Mouse (Mus musculus): ENCODE results near the gene Phlpp1. TPM values are rescaled to one million over a fixed set of nuclear protein-coding genes. Genes with fewer than 3 reads are reported as not detected.
"Not testable (repeated sequence)": the region's sequence is repeated elsewhere in the genome, so short reads cannot be mapped to it uniquely, and the experiment has no call there.

Phlpp1 gene
- polyA plus RNA-seq, 1 experiment: 2.6 TPM

- Histone ChIP-seq H3K27ac (ENCODE audit: control insufficient read depth, insufficient read depth, low read depth, low read length, poor library complexity) (no peak overlapping the region), H3K4me3 (replicated peaks; ENCODE audit: control insufficient read depth, low read depth, low read length) (no peak overlapping the region), H3K4me1 (ENCODE audit: control insufficient read depth, insufficient read depth, low read length) (no peaks in the 10 kb centered on the region)
- 83% methylated on average over 5 of the region's 5 CpGs for WGBS
- TF ChIP-seq CTCF (IDR thresholded peaks at IDR 0.05; ENCODE audit: control insufficient read depth, insufficient read depth, low read length) (no peak), POLR2A (IDR thresholded peaks at IDR 0.05; ENCODE audit: borderline replicate concordance, control insufficient read depth, low read depth, low read length) (no peak)
Measured at GRCm38 (mm10) chr1:106289065-106289464, 117.5 kb downstream of the Phlpp1 start.

- H3K4me3 ChIP-seq (replicated peaks; ENCODE audit: control insufficient read depth, low read depth, low read length): no peak overlapping the region
- WGBS: 80% methylated on average over 2 of the region's 2 CpGs
- TF ChIP-seq CTCF (IDR thresholded peaks at IDR 0.05; ENCODE audit: control insufficient read depth, insufficient read depth, low read length): no peak
- TF ChIP-seq POLR2A (IDR thresholded peaks at IDR 0.05; ENCODE audit: borderline replicate concordance, control insufficient read depth, low read depth, low read length): no peak
- no peaks in the 10 kb centered on the region for H3K4me1 ChIP-seq (ENCODE audit: control insufficient read depth, insufficient read depth, low read length)
- no peak overlapping the region for H3K27ac ChIP-seq (ENCODE audit: control insufficient read depth, insufficient read depth, low read depth, low read length, poor library complexity)
Measured at GRCm38 (mm10) chr1:106289580-106289979, 118.0 kb downstream of the Phlpp1 start.

GRCm38 (mm10) chr1:106309394-106310039 lies 138.0 kb downstream of the Phlpp1 start:
- Histone ChIP-seq H3K4me3 (replicated peaks; ENCODE audit: control insufficient read depth, low read depth, low read length) (no peak overlapping the region), H3K4me1 (ENCODE audit: control insufficient read depth, insufficient read depth, low read length) (no peaks in the 10 kb centered on the region), H3K27ac (ENCODE audit: control insufficient read depth, insufficient read depth, low read depth, low read length, poor library complexity) (no peak overlapping the region)
- no peak for TF ChIP-seq POLR2A (IDR thresholded peaks at IDR 0.05; ENCODE audit: borderline replicate concordance, control insufficient read depth, low read depth, low read length)
- no peak for TF ChIP-seq CTCF (IDR thresholded peaks at IDR 0.05; ENCODE audit: control insufficient read depth, insufficient read depth, low read length)
- WGBS: 86% methylated on average over 3 of the region's 3 CpGs

GRCm38 (mm10) chr1:106310285-106310684 lies 138.7 kb downstream of the Phlpp1 start:
- Histone ChIP-seq H3K4me1 (ENCODE audit: control insufficient read depth, insufficient read depth, low read length) (no peaks in the 10 kb centered on the region), H3K27ac (ENCODE audit: control insufficient read depth, insufficient read depth, low read depth, low read length, poor library complexity) (no peak overlapping the region), H3K4me3 (replicated peaks; ENCODE audit: control insufficient read depth, low read depth, low read length) (no peak overlapping the region)
- no peak for TF ChIP-seq POLR2A (IDR thresholded peaks at IDR 0.05; ENCODE audit: borderline replicate concordance, control insufficient read depth, low read depth, low read length)
- no peak for TF ChIP-seq CTCF (IDR thresholded peaks at IDR 0.05; ENCODE audit: control insufficient read depth, insufficient read depth, low read length)
- 74% methylated on average over 2 of the region's 2 CpGs for WGBS

- H3K4me1 ChIP-seq (ENCODE audit: control insufficient read depth, insufficient read depth, low read length); H3K4me3 ChIP-seq (replicated peaks; ENCODE audit: control insufficient read depth, low read depth, low read length); H3K27ac ChIP-seq (ENCODE audit: control insufficient read depth, insufficient read depth, low read depth, low read length, poor library complexity): not testable (repeated sequence)
- 87% methylated on average over 2 of the region's 2 CpGs for WGBS
Measured at GRCm38 (mm10) chr1:106311830-106312229, 140.3 kb downstream of the Phlpp1 start.

- Histone ChIP-seq H3K27ac (ENCODE audit: control insufficient read depth, insufficient read depth, low read depth, low read length, poor library complexity) (no peak overlapping the region), H3K4me3 (replicated peaks; ENCODE audit: control insufficient read depth, low read depth, low read length) (no peak overlapping the region), H3K4me1 (ENCODE audit: control insufficient read depth, insufficient read depth, low read length) (no peaks in the 10 kb centered on the region)
- WGBS: 83% methylated on average over 4 of the region's 4 CpGs
- TF ChIP-seq POLR2A (IDR thresholded peaks at IDR 0.05; ENCODE audit: borderline replicate concordance, control insufficient read depth, low read depth, low read length): no peak
- no peak for TF ChIP-seq CTCF (IDR thresholded peaks at IDR 0.05; ENCODE audit: control insufficient read depth, insufficient read depth, low read length)
Measured at GRCm38 (mm10) chr1:106314476-106314875, 142.9 kb downstream of the Phlpp1 start.

GRCm38 (mm10) chr1:106316641-106317304 lies 145.2 kb downstream of the Phlpp1 start:
- H3K4me3 ChIP-seq (replicated peaks; ENCODE audit: control insufficient read depth, low read depth, low read length): no peak overlapping the region
- H3K27ac ChIP-seq (ENCODE audit: control insufficient read depth, insufficient read depth, low read depth, low read length, poor library complexity): no peak overlapping the region
- no peaks in the 10 kb centered on the region; the same call in 1 of the 2 replicates for H3K4me1 ChIP-seq (ENCODE audit: control insufficient read depth, insufficient read depth, low read length)
- 4% methylated on average over 4 of the region's 4 CpGs for WGBS
- TF ChIP-seq CTCF (IDR thresholded peaks at IDR 0.05; ENCODE audit: control insufficient read depth, insufficient read depth, low read length) (no peak), POLR2A (IDR thresholded peaks at IDR 0.05; ENCODE audit: borderline replicate concordance, control insufficient read depth, low read depth, low read length) (no peak)

GRCm38 (mm10) chr1:106318341-106318740 lies 146.8 kb downstream of the Phlpp1 start:
- TF ChIP-seq CTCF (IDR thresholded peaks at IDR 0.05; ENCODE audit: control insufficient read depth, insufficient read depth, low read length) (no peak), POLR2A (IDR thresholded peaks at IDR 0.05; ENCODE audit: borderline replicate concordance, control insufficient read depth, low read depth, low read length) (no peak)
- H3K4me3 ChIP-seq (replicated peaks; ENCODE audit: control insufficient read depth, low read depth, low read length): no peak overlapping the region
- WGBS: 71% methylated on average over 5 of the region's 5 CpGs
- no peak overlapping the region for H3K27ac ChIP-seq (ENCODE audit: control insufficient read depth, insufficient read depth, low read depth, low read length, poor library complexity)
- no peaks in the 10 kb centered on the region; the same call in 1 of the 2 replicates for H3K4me1 ChIP-seq (ENCODE audit: control insufficient read depth, insufficient read depth, low read length)
